ENCODE assay signal across 8 mouse cellular contexts in the genomic region with DNA sequence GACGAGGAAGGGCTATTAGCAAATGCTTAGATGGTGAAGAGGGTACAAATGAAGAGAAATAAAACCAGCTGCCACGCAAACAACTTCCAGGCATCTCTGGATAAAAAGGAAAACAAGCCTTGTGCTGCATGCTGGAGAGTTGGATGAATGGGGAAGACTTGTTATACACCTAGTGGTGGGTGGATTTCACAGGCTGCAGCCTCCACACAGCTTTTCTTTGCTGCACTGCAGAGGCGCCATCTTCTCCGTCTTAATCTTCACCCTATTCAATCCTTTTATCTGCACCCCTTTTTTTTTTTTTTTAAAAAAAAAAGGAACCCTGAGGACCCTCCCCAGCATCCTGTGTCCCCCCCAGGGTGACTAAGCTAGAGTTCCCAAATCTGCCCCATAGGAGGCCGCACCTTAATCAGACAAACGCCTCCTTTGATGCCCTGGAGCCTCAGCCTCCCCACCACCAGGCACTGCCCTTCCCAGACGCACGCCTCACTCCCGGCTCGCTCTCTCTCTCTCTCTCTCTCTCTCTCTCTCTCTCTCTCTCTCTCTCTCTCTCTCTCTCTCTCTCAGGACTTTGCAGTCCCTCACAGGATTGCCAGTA. TPM values are rescaled to one million over a fixed set of nuclear protein-coding genes. Genes with fewer than 3 reads are reported as not detected.
A peak's percentile ranks its signal among the peaks of the same experiment; 100 is the strongest.
DNase-seq lines count a peak whose midpoint lies in the region; ATAC-seq and TF ChIP-seq lines count a peak whose summit lies in the region.

No protein-coding gene starts in this region.

- intact Hi-C loops in left cerebral cortex, postnatal 4 days (cut with DNase I), result loop anchor here (2.0 to 5.0 kb wide), 3 partner anchors 81 to 505 kb away; no protein-coding TSS in a partner anchor

- peak overlapping the region; percentile 93 for H3K9ac ChIP-seq in forebrain, embryonic 15.5 days (replicated peaks)
- peak overlapping the region; percentile 98 for H3K9ac ChIP-seq in hindbrain, postnatal 0 days (replicated peaks; ENCODE audit: low read length)
- peak overlapping the region; percentile 98 for H3K9ac ChIP-seq in midbrain, embryonic 12.5 days (replicated peaks)

- ATAC-seq in forebrain, embryonic 15.5 days (replicated peaks), result peak; percentile 62
- peak; percentile 72 for ATAC-seq in hindbrain, postnatal 0 days
- peak; percentile 74 for ATAC-seq in midbrain, embryonic 12.5 days (ENCODE audit: low FRiP score, low read depth)

- WGBS in forebrain, embryonic 15.5 days, result under 1% methylated on average over 10 of the region's 10 CpGs
- 1% methylated on average over 10 of the region's 10 CpGs for WGBS in hindbrain, postnatal 0 days
- WGBS in midbrain, embryonic 12.5 days, result 0% methylated on average over 7 of the region's 10 CpGs

- no peaks in the 10 kb centered on the region for H3K9me3 ChIP-seq in forebrain, embryonic 15.5 days
- H3K9me3 ChIP-seq in hindbrain, postnatal 0 days (ENCODE audit: low read length), result no peaks in the 10 kb centered on the region
- no peaks in the 10 kb centered on the region for H3K9me3 ChIP-seq in midbrain, embryonic 12.5 days

- H3K4me3 ChIP-seq in forebrain, embryonic 15.5 days, result peak overlapping the region; percentile 99
- peak overlapping the region; percentile 99 for H3K4me3 ChIP-seq in hindbrain, postnatal 0 days (ENCODE audit: low read length)
- peak overlapping the region; percentile 74 for H3K4me3 ChIP-seq in midbrain, embryonic 12.5 days

- peak; percentile 76 for DNase-seq in Muller cell, postnatal 12 days (ENCODE audit: inconsistent ontology term)
- peak; percentile 93 for DNase-seq in brain, adult 2 months (ENCODE audit: low read depth, low spot score)
- peak; percentile 86 for DNase-seq in hindbrain, postnatal 0 days (ENCODE audit: low spot score)
- peak; percentile 66 for DNase-seq in left cerebral cortex, postnatal 4 days
- peak; percentile 52 for DNase-seq in yolk sac, embryonic 10.5 days (ENCODE audit: low spot score)
- DNase-seq in natural killer cell, adult 2 months (ENCODE audit: low spot score in 2 of 2), result no peak

- peak overlapping the region; percentile 53 for H3K4me2 ChIP-seq in forebrain, embryonic 15.5 days (replicated peaks)
- H3K4me2 ChIP-seq in hindbrain, postnatal 0 days (ENCODE audit: low read depth, low read length), result peak overlapping the region; percentile 59
- H3K4me2 ChIP-seq in midbrain, embryonic 12.5 days (replicated peaks), result peak overlapping the region; percentile 63

- peaks cover 40% of the 10 kb centered on the region for H3K4me1 ChIP-seq in forebrain, embryonic 15.5 days
- 0 out of 2 replicates have a peak, but pooled peaks cover 3% of the 10 kb centered on the region for H3K4me1 ChIP-seq in hindbrain, postnatal 0 days (ENCODE audit: insufficient read depth, low read length)
- peaks cover 22% of the 10 kb centered on the region for H3K4me1 ChIP-seq in midbrain, embryonic 12.5 days

- no peaks in the 10 kb centered on the region for H3K27me3 ChIP-seq in forebrain, embryonic 15.5 days
- no peaks in the 10 kb centered on the region for H3K27me3 ChIP-seq in hindbrain, postnatal 0 days (ENCODE audit: insufficient read depth, low read length)
- H3K27me3 ChIP-seq in midbrain, embryonic 12.5 days, result peaks cover 8% of the 10 kb centered on the region

- peak; percentile 67 for TF ChIP-seq CTCF in hindbrain, postnatal 0 days (IDR thresholded peaks at IDR 0.05; ENCODE audit: low read depth)

- H3K36me3 ChIP-seq in forebrain, embryonic 15.5 days, result peaks cover 3% of the 10 kb centered on the region; the same call in 1 of the 2 replicates
- H3K36me3 ChIP-seq in hindbrain, postnatal 0 days (ENCODE audit: insufficient read depth, low read length), result no peaks in the 10 kb centered on the region
- H3K36me3 ChIP-seq in midbrain, embryonic 12.5 days, result peaks cover 7% of the 10 kb centered on the region; the same call in 1 of the 2 replicates

- H3K27ac ChIP-seq in forebrain, embryonic 15.5 days (replicated peaks), result peak overlapping the region; percentile 95
- H3K27ac ChIP-seq in hindbrain, postnatal 0 days, result peak overlapping the region; percentile 96
- H3K27ac ChIP-seq in midbrain, embryonic 12.5 days (replicated peaks), result peak overlapping the region; percentile 91

RNA-seq across cellular contexts. Expression of a gene that starts 1.5 kb away (rescaled TPM):
- polyA plus RNA-seq in forebrain, embryonic 15.5 days (2015; fragmentation: Nextera tagmentation; extraction: Ambion mirVana), result 260 and 266 TPM in 2 replicates
- total RNA-seq in hindbrain, postnatal 0 days (2014; rRNA removed), result 526 and 585 TPM in 2 replicates
- 487 and 498 TPM in 2 replicates for polyA plus RNA-seq in hindbrain, postnatal 0 days (2015; fragmentation: Nextera tagmentation; extraction: Ambion mirVana)
- 100 to 1,000 TPM; 652 to 726 TPM for total RNA-seq in left cerebral cortex, postnatal 4 days (2021)
- polyA plus RNA-seq in midbrain, embryonic 12.5 days (2016; fragmentation: Nextera tagmentation; extraction: Ambion mirVana), result 218 and 220 TPM in 2 replicates

Comparison
In these comparisons a context has a peak if more than half of its experiments do, and no peak if none do; other contexts are left out.
1. DNase-seq: peak in Muller cell, postnatal 12 days (single experiment), brain, adult 2 months (single experiment), hindbrain, postnatal 0 days (single experiment), left cerebral cortex, postnatal 4 days (single experiment) and yolk sac, embryonic 10.5 days (single experiment); none in natural killer cell, adult 2 months (0 of 2).
2. Peak in every context shown above with its lines, with median percentiles within 50 percentile points of each other: ATAC-seq, H3K27ac ChIP-seq, H3K4me2 ChIP-seq, H3K4me3 ChIP-seq and H3K9ac ChIP-seq.